Mouse (Mus musculus) layer of hippocampus, adult 9-10 months (tissue): ENCODE measurements at regions not wholly inside any gene's neighbourhood (a gene's known extent, or its start where the extent isn't known, plus 50 kb on each side); places are given as distances from the start of the nearest gene placed in this dataset.

Source experiments
- DNase-seq: peaks from one replicate; pipeline ENCODE4 v3.0.0; 2022; ENCODE audit warnings: low spot score

- DNase-seq: no peak
These were observed 804.3 kb downstream of the Tmem132b start for GRCm38 (mm10) chr5:126335553-126336520.

- DNase-seq: no peak
These were observed 806.3 kb downstream of the Tmem132b start for GRCm38 (mm10) chr5:126337884-126338283.

GRCm38 (mm10) chr5:126343570-126343969 is 812.0 kb downstream of the Tmem132b start:
- no peak for DNase-seq

GRCm38 (mm10) chr5:126350936-126351335 is 819.4 kb downstream of the Tmem132b start:
- no peak for DNase-seq

GRCm38 (mm10) chr5:126369436-126369835 is 837.9 kb downstream of the Tmem132b start:
- DNase-seq: no peak

- DNase-seq: no peak
These were observed 849.3 kb upstream of the Tmem132c start for GRCm38 (mm10) chr5:126392306-126392705.

- DNase-seq: no peak
These were observed 846.3 kb upstream of the Tmem132c start for GRCm38 (mm10) chr5:126395331-126395730.

- no peak for DNase-seq
These were observed 809.9 kb upstream of the Tmem132c start for GRCm38 (mm10) chr5:126431748-126432147.

GRCm38 (mm10) chr5:126438696-126439095 is 802.9 kb upstream of the Tmem132c start:
- no peak for DNase-seq

GRCm38 (mm10) chr5:126440516-126440915 is 801.1 kb upstream of the Tmem132c start:
- DNase-seq: peak; percentile 11

GRCm38 (mm10) chr5:126475761-126476160 is 765.8 kb upstream of the Tmem132c start:
- no peak for DNase-seq

GRCm38 (mm10) chr5:126522076-126522475 is 719.5 kb upstream of the Tmem132c start:
- no peak for DNase-seq

- peak; percentile 57 for DNase-seq
These were observed 715.7 kb upstream of the Tmem132c start for GRCm38 (mm10) chr5:126525863-126526262.

GRCm38 (mm10) chr5:126530806-126531527 is 710.6 kb upstream of the Tmem132c start:
- no peak for DNase-seq

GRCm38 (mm10) chr5:126531528-126531894 is 710.1 kb upstream of the Tmem132c start:
- no peak for DNase-seq

- DNase-seq: no peak
These were observed 709.6 kb upstream of the Tmem132c start for GRCm38 (mm10) chr5:126531975-126532374.

GRCm38 (mm10) chr5:126538072-126538471 is 703.5 kb upstream of the Tmem132c start:
- DNase-seq: no peak

GRCm38 (mm10) chr5:126544261-126544976 is 697.2 kb upstream of the Tmem132c start:
- DNase-seq: no peak

GRCm38 (mm10) chr5:126547841-126548240 is 693.8 kb upstream of the Tmem132c start:
- no peak for DNase-seq

GRCm38 (mm10) chr5:126551676-126552075 is 689.9 kb upstream of the Tmem132c start:
- DNase-seq: no peak

GRCm38 (mm10) chr5:126559011-126559410 is 682.6 kb upstream of the Tmem132c start:
- DNase-seq: no peak

GRCm38 (mm10) chr5:126565817-126566216 is 675.8 kb upstream of the Tmem132c start:
- DNase-seq: no peak
